Mouse (Mus musculus) large intestine, adult 2 months (tissue): ENCODE measurements at regions not wholly inside any gene's neighbourhood (a gene's known extent, or its start where the extent isn't known, plus 50 kb on each side); places are given as distances from the start of the nearest gene placed in this dataset.

Experiments
- DNase-seq: peaks from one replicate; pipeline ENCODE4 v3.0.0-alpha.2; 2012; ENCODE audit warnings: low read depth, low spot score
- WGBS: fragments of 180-500 bp; shearing (Covaris S2); methylation state at CpG from one replicate; pipeline ENCODE4 v1.1.7; 2018; 5-methylcytosine and 5-hydroxymethylcytosine counted together

GRCm38 (mm10) chr15:61210161-61210560 lies 287.3 kb upstream of the A1bg start:
- DNase-seq, result no peak

- DNase-seq, result no peak
- WGBS, result 90% methylated on average over 1 of the region's 1 CpGs
Observed at GRCm38 (mm10) chr15:61189981-61190380, 267.2 kb upstream of the A1bg start.

- no peak for DNase-seq
Observed at GRCm38 (mm10) chr15:61189481-61189880, 266.7 kb upstream of the A1bg start.

GRCm38 (mm10) chr15:61184597-61184963 lies 261.8 kb upstream of the A1bg start:
- WGBS, result 82% methylated on average over 2 of the region's 2 CpGs

More at GRCm38 (mm10) chr15:61189481-61189880, 266.7 kb upstream of the A1bg start:
- 65% methylated on average over 8 of the region's 8 CpGs for WGBS

GRCm38 (mm10) chr15:61183751-61184596 lies 261.2 kb upstream of the A1bg start:
- WGBS, result 72% methylated on average over 11 of the region's 11 CpGs
- no peak for DNase-seq

More at GRCm38 (mm10) chr15:61184597-61184963, 261.8 kb upstream of the A1bg start:
- no peak for DNase-seq

GRCm38 (mm10) chr15:61183291-61183690 lies 260.5 kb upstream of the A1bg start:
- 50% methylated on average over 5 of the region's 5 CpGs for WGBS
- DNase-seq, result no peak

- 45% methylated on average over 1 of the region's 1 CpGs for whole genome bisulfite sequencing
- DNase-seq, result peak; percentile 53
Observed at GRCm38 (mm10) chr15:61168842-61169416, 246.1 kb upstream of the A1bg start.

- 80% methylated on average over 5 of the region's 5 CpGs for WGBS
- DNase-seq, result no peak
Observed at GRCm38 (mm10) chr15:61165050-61165449, 242.2 kb upstream of the A1bg start.

- peak; percentile 48 for DNase-seq
- WGBS, result 24% methylated on average over 5 of the region's 5 CpGs
Observed at GRCm38 (mm10) chr15:61161397-61161796, 238.6 kb upstream of the A1bg start.

GRCm38 (mm10) chr15:61160666-61161065 lies 237.9 kb upstream of the A1bg start:
- WGBS, result 59% methylated on average over 1 of the region's 1 CpGs

GRCm38 (mm10) chr15:61159552-61159951 lies 236.7 kb upstream of the A1bg start:
- whole genome bisulfite sequencing, result 64% methylated on average over 5 of the region's 5 CpGs

More at GRCm38 (mm10) chr15:61160666-61161065, 237.9 kb upstream of the A1bg start:
- DNase-seq, result no peak

GRCm38 (mm10) chr15:61158041-61158545 lies 235.3 kb upstream of the A1bg start:
- 33% methylated on average over 13 of the region's 13 CpGs for WGBS
- no peak for DNase-seq

More at GRCm38 (mm10) chr15:61159552-61159951, 236.7 kb upstream of the A1bg start:
- no peak for DNase-seq

- peak; percentile 73 for DNase-seq
- WGBS, result 3% methylated on average over 13 of the region's 13 CpGs
Observed at GRCm38 (mm10) chr15:61157543-61157942, 234.7 kb upstream of the A1bg start.

GRCm38 (mm10) chr15:61155530-61155929 lies 232.7 kb upstream of the A1bg start:
- no peak for DNase-seq
- 43% methylated on average over 7 of the region's 7 CpGs for WGBS

GRCm38 (mm10) chr15:61154166-61154565 lies 231.4 kb upstream of the A1bg start:
- 47% methylated on average over 12 of the region's 12 CpGs for WGBS

GRCm38 (mm10) chr15:61142851-61143250 lies 220.0 kb upstream of the A1bg start:
- DNase-seq, result no peak
- WGBS, result 72% methylated on average over 3 of the region's 3 CpGs

More at GRCm38 (mm10) chr15:61154166-61154565, 231.4 kb upstream of the A1bg start:
- no peak for DNase-seq

GRCm38 (mm10) chr15:61139151-61139550 lies 216.3 kb upstream of the A1bg start:
- no peak for DNase-seq
- WGBS, result 41% methylated on average over 5 of the region's 5 CpGs

GRCm38 (mm10) chr15:61136781-61137180 lies 214.0 kb upstream of the A1bg start:
- DNase-seq, result no peak
- WGBS, result 74% methylated on average over 2 of the region's 2 CpGs

- WGBS, result 83% methylated on average over 1 of the region's 1 CpGs
- no peak for DNase-seq
Observed at GRCm38 (mm10) chr15:61133316-61133715, 210.5 kb upstream of the A1bg start.

- 68% methylated on average over 2 of the region's 2 CpGs for WGBS
- no peak for DNase-seq
Observed at GRCm38 (mm10) chr15:61127971-61128370, 205.2 kb upstream of the A1bg start.

- no peak for DNase-seq
Observed at GRCm38 (mm10) chr15:61127130-61127529, 204.3 kb upstream of the A1bg start.
